ENCODE assay signal across 10 mouse cellular contexts in genomic region chr11:117870688-117871365, GRCm38 (mm10). TPM values are rescaled to one million over a fixed set of nuclear protein-coding genes. Genes with fewer than 3 reads are reported as not detected.
DNase-seq lines count a peak whose midpoint lies in the region; ATAC-seq lines count a peak whose summit lies in the region.
"Had no signal": no experiment of that assay in that cellular context is flagged by ENCODE, and none has a peak within 500 bp of the region (broad histone marks: within the 10 kb centered on the region; RNA-seq: fewer than 3 reads in every experiment).

No protein-coding gene starts in this region.

- H3K9ac ChIP-seq in kidney, embryonic 15.5 days: no peak overlapping the region
- no peak overlapping the region; the same call in 1 of the 2 replicates for H3K9ac ChIP-seq in midbrain, embryonic 13.5 days (replicated peaks)
- H3K9ac ChIP-seq: stomach, embryonic 15.5 days had no signal

- no peak overlapping the region for H3K4me3 ChIP-seq in kidney, embryonic 15.5 days (replicated peaks)
- no peak overlapping the region for H3K4me3 ChIP-seq in midbrain, embryonic 13.5 days (replicated peaks)
- H3K4me3 ChIP-seq: stomach, embryonic 15.5 days had no signal

- H3K4me1 ChIP-seq in kidney, embryonic 15.5 days: peaks cover 43% of the 10 kb centered on the region
- peaks cover 42% of the 10 kb centered on the region for H3K4me1 ChIP-seq in midbrain, embryonic 13.5 days (replicated peaks)

- no peak for ATAC-seq in kidney, embryonic 15.5 days (replicated peaks; ENCODE audit: low FRiP score)
- ATAC-seq in midbrain, embryonic 13.5 days: peak; percentile 15; the same call in 1 of the 2 replicates
- ATAC-seq: Patski had no signal

- H3K4me2 ChIP-seq in kidney, embryonic 15.5 days: no peak overlapping the region
- H3K4me2 ChIP-seq in midbrain, embryonic 13.5 days (replicated peaks): no peak overlapping the region
- H3K4me2 ChIP-seq: stomach, embryonic 15.5 days had no signal

- intact Hi-C loops in left cerebral cortex, postnatal 10 days (cut with DNase I): loop anchor here (2.0 to 5.0 kb wide), 3 partner anchors 96 to 234 kb away; no protein-coding TSS in a partner anchor

- peak; percentile 62 for DNase-seq in kidney, adult 11 months
- DNase-seq in cerebellum, adult 9-10 months: peak; percentile 93
- DNase-seq in frontal cortex, postnatal 10 days (ENCODE audit: low spot score in 2 of 2): peak; percentile 58 to 79
- DNase-seq in hindlimb bud, embryonic 11.5 days (ENCODE audit: extremely low spot score, low read depth, low spot score): peak; percentile 75
- DNase-seq in left cerebral cortex, postnatal 10 days (ENCODE audit: extremely low spot score in 1 of 2, low spot score in 2 of 2): peak; percentile 76 to 85
- DNase-seq in spleen, postnatal 10 days (ENCODE audit: low spot score in 2 of 2): peak; percentile 58 to 74

- no peak overlapping the region for H3K27ac ChIP-seq in kidney, embryonic 15.5 days
- H3K27ac ChIP-seq in midbrain, embryonic 13.5 days: no peak overlapping the region
- H3K27ac ChIP-seq: stomach, embryonic 15.5 days had no signal

- no peaks in the 10 kb centered on the region for H3K9me3 ChIP-seq in kidney, embryonic 15.5 days (replicated peaks)
- no peaks in the 10 kb centered on the region for H3K9me3 ChIP-seq in midbrain, embryonic 13.5 days
- H3K9me3 ChIP-seq: stomach, embryonic 15.5 days had no signal

- H3K27me3 ChIP-seq in kidney, embryonic 15.5 days: no peaks in the 10 kb centered on the region
- peaks cover 10% of the 10 kb centered on the region; the same call in 1 of the 2 replicates for H3K27me3 ChIP-seq in midbrain, embryonic 13.5 days
- H3K27me3 ChIP-seq: Patski; stomach, embryonic 15.5 days had no signal

- no peaks in the 10 kb centered on the region for H3K36me3 ChIP-seq in kidney, embryonic 15.5 days
- no peaks in the 10 kb centered on the region for H3K36me3 ChIP-seq in midbrain, embryonic 13.5 days
- H3K36me3 ChIP-seq: stomach, embryonic 15.5 days had no signal

- 40% methylated on average over 12 of the region's 12 CpGs for WGBS in kidney, embryonic 15.5 days
- 36% methylated on average over 12 of the region's 12 CpGs for WGBS in midbrain, embryonic 13.5 days

RNA-seq across cellular contexts. Expression of gene Tha1, which starts 2.5 kb away (rescaled TPM):
- polyA plus RNA-seq in kidney, embryonic 15.5 days (2015; fragmentation: Nextera tagmentation; extraction: Ambion mirVana): 5.3 TPM in 2 replicates
- 1 to 10 TPM; 3.1 to 4.0 TPM for total RNA-seq in left cerebral cortex, postnatal 10 days (2021)
- 2.6 and 3.0 TPM in 2 replicates for polyA plus RNA-seq in midbrain, embryonic 13.5 days (2015; fragmentation: Nextera tagmentation; extraction: Ambion mirVana)

RNA-seq across cellular contexts. Expression of gene Tmem235, which starts 10.3 kb away (rescaled TPM):
- not detected in 2 replicates for polyA plus RNA-seq in kidney, embryonic 15.5 days (2015; fragmentation: Nextera tagmentation; extraction: Ambion mirVana)
- under 1 TPM in 1 of 2 experiments, not detected in 1; 0.36 TPM for total RNA-seq in left cerebral cortex, postnatal 10 days (2021)
- polyA plus RNA-seq in midbrain, embryonic 13.5 days (2015; fragmentation: Nextera tagmentation; extraction: Ambion mirVana): not detected in 2 replicates
- polyA plus RNA-seq: stomach, embryonic 15.5 days had no signal

RNA-seq across cellular contexts. Expression of gene Birc5, which starts 21.8 kb away (rescaled TPM):
- polyA plus RNA-seq in kidney, embryonic 15.5 days (2015; fragmentation: Nextera tagmentation; extraction: Ambion mirVana): 310 and 329 TPM in 2 replicates
- total RNA-seq in left cerebral cortex, postnatal 10 days (2021): 1 to 10 TPM; 3.7 to 4.6 TPM
- 99.1 and 105 TPM in 2 replicates for polyA plus RNA-seq in midbrain, embryonic 13.5 days (2015; fragmentation: Nextera tagmentation; extraction: Ambion mirVana)

RNA-seq across cellular contexts. Expression of gene Tk1, which starts 44.9 kb away (rescaled TPM):
- polyA plus RNA-seq in kidney, embryonic 15.5 days (2015; fragmentation: Nextera tagmentation; extraction: Ambion mirVana): 127 and 128 TPM in 2 replicates
- 1 to 10 TPM; 2.6 to 4.4 TPM for total RNA-seq in left cerebral cortex, postnatal 10 days (2021)
- 34.5 and 36.2 TPM in 2 replicates for polyA plus RNA-seq in midbrain, embryonic 13.5 days (2015; fragmentation: Nextera tagmentation; extraction: Ambion mirVana)

RNA-seq across cellular contexts. Expression of gene Afmid, which starts 45.1 kb away (rescaled TPM):
- 3.9 and 6.7 TPM in 2 replicates for polyA plus RNA-seq in kidney, embryonic 15.5 days (2015; fragmentation: Nextera tagmentation; extraction: Ambion mirVana)
- 10 to 100 TPM in 1 of 2 experiments, 1 to 10 TPM in 1; 8.7 to 10.1 TPM for total RNA-seq in left cerebral cortex, postnatal 10 days (2021)
- 4.1 and 4.3 TPM in 2 replicates for polyA plus RNA-seq in midbrain, embryonic 13.5 days (2015; fragmentation: Nextera tagmentation; extraction: Ambion mirVana)
